Mouse (Mus musculus): ENCODE measurements around the gene Gli3. TPM values are rescaled to one million over a fixed set of nuclear protein-coding genes. Genes with fewer than 3 reads are reported as not detected.

Gene Gli3
- polyA plus RNA-seq, 1 experiment from 2014 or later = 25.5 TPM

DNA sequence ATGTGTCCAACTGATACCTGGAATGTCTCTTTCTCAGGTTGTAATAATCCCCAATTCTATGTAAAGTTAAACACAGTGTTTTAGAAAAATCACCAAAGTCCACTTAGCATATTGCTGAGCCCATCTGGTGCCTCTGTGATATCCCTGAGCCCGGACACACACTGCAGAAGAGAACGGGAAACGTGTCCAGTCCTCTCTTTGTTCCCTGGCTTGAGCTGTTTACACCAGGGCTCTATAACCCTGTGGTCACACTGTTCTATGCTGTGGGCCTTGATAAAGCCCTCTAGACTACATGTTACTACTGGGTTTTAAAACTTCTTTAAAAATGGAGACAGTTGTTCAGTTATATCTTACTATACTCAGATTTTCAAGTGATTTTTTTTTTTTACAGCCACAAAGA, 154.4 kb downstream of the Gli3 start:
- Histone ChIP-seq H3K27ac (ENCODE audit: low read depth) (no peak overlapping the region), H3K36me3 (ENCODE audit: control insufficient read depth, insufficient read depth, low read length) (peaks cover 4% of the 10 kb centered on the region; the same call in 1 of the 2 replicates), H3K4me2 (ENCODE audit: low read length) (no peak overlapping the region), H3K9me3 (ENCODE audit: control insufficient read depth, low read length) (no peaks in the 10 kb centered on the region), H3K4me3 (ENCODE audit: low read depth, low read length) (no peak overlapping the region), H3K9ac (ENCODE audit: low read length) (no peak overlapping the region), H3K4me1 (replicated peaks; ENCODE audit: control insufficient read depth, insufficient read depth, low read length) (0 out of 2 replicates have a peak, but pooled peaks cover 3% of the 10 kb centered on the region), H3K27me3 (replicated peaks; ENCODE audit: control insufficient read depth, insufficient read depth, low read length) (no peaks in the 10 kb centered on the region)
- no peak for DNase-seq (ENCODE audit: low spot score)
- 54% methylated on average over 3 of the region's 3 CpGs for WGBS
- ATAC-seq (replicated peaks; ENCODE audit: low FRiP score, low TSS enrichment, low read depth) = no peak

DNA sequence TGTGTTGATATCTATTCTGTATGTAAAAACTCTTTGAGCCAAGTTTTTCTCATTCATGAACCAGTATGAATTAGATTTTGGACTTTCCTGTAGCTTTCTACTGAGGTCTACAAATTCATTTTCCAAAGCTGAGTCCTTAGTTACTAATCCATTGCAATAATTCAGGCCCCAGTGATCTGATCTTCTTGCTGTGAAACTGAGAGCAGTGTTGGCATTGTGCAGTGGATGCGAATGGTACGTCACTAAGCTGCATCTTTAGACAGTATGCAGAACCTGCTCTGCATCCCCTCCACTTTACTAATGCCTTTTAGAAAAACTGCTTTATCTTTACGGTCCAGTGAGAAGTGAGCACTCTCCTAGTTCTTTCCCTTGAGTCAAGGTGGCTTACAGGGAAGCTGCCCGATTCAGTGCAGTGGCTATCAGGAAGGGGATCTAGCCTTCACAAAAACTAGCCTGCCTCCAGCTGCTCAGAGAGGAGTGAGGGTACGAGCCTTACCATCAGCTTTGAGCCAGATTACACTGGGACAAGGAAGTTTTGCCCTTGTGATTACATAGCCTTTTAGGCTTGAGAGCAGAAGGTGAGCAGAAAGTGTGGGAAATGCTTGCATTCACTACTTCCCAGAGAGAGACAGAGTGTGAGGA, 155.1 kb downstream of the Gli3 start:
- DNase-seq (ENCODE audit: low spot score) = no peak
- no peak for ATAC-seq (replicated peaks; ENCODE audit: low FRiP score, low TSS enrichment, low read depth)
- Histone ChIP-seq H3K9ac (ENCODE audit: low read length) (no peak overlapping the region), H3K9me3 (ENCODE audit: control insufficient read depth, low read length) (no peaks in the 10 kb centered on the region), H3K36me3 (ENCODE audit: control insufficient read depth, insufficient read depth, low read length) (peaks cover 4% of the 10 kb centered on the region; the same call in 1 of the 2 replicates), H3K4me3 (ENCODE audit: low read depth, low read length) (no peak overlapping the region), H3K4me2 (ENCODE audit: low read length) (no peak overlapping the region), H3K4me1 (replicated peaks; ENCODE audit: control insufficient read depth, insufficient read depth, low read length) (0 out of 2 replicates have a peak, but pooled peaks cover 3% of the 10 kb centered on the region), H3K27ac (ENCODE audit: low read depth) (no peak overlapping the region), H3K27me3 (replicated peaks; ENCODE audit: control insufficient read depth, insufficient read depth, low read length) (no peaks in the 10 kb centered on the region)
- WGBS = 61% methylated on average over 5 of the region's 5 CpGs

DNA sequence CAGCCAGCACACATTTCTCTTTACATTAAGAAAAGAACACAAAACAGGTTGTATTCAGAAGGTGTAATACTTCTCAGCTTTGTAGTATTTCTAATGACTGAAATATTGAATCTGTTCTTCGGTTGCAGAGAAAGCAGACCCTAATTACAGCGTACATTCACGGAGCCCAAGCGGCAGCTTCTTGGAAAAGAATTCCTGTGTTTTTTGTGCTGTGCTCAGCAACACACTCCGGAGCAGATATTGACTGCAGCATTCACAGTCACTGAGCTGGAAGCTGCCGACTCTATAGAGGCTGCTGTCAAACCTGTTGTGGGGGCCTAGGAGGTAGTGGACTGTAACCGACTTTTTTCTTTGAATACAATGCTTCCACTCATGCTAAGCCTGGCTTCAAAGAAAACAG, 158.0 kb downstream of the Gli3 start:
- Histone ChIP-seq H3K27ac (ENCODE audit: low read depth) (no peak overlapping the region), H3K27me3 (replicated peaks; ENCODE audit: control insufficient read depth, insufficient read depth, low read length) (no peaks in the 10 kb centered on the region), H3K9ac (ENCODE audit: low read length) (no peak overlapping the region), H3K9me3 (ENCODE audit: control insufficient read depth, low read length) (no peaks in the 10 kb centered on the region), H3K36me3 (ENCODE audit: control insufficient read depth, insufficient read depth, low read length) (peaks cover 4% of the 10 kb centered on the region; the same call in 1 of the 2 replicates), H3K4me3 (ENCODE audit: low read depth, low read length) (no peak overlapping the region), H3K4me2 (ENCODE audit: low read length) (no peak overlapping the region), H3K4me1 (replicated peaks; ENCODE audit: control insufficient read depth, insufficient read depth, low read length) (no peaks in the 10 kb centered on the region)
- WGBS = 79% methylated on average over 7 of the region's 7 CpGs
- DNase-seq (ENCODE audit: low spot score) (no peak), ATAC-seq (replicated peaks; ENCODE audit: low FRiP score, low TSS enrichment, low read depth) (no peak)

DNA sequence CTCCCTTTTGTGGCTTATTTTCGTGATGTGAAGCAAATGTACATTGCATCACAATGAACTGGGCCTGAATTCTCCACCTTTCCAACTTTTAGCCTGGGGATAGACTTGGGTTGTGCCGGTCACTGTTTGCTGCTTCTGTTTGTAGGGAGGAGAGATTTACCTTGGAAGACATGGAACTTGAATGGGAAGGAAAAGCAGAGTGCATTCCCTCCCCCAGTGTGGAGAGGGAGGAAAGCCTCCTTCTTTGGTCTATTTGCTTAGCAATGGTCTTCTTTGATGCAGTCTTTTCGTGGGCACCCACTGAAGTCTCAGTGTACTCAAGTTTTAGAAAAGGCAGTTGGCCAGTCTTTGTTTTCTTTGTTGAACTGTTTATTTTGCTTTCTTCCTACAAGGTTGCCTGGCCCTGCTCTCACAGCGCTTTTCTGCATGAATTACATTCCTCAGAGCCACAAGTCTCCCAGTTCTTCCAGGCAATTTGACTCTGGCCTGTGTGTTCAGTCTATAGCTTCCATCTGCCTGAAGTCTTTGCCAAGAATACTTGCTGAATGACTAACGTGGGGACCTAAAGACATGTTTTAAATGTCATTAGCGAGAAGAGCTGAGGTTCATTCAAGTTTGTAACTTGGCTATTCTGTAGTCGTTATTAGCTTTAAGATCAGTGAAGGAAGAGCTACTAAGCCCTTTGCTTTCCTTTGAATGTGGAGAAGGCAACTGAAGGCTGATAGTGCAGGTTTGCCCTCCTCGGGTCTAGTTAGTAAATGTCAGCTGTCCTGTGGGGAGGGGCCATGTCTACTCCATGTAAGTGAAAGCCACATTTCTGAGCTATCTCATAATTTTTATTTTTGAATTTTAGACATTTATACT, 161.7 kb downstream of the Gli3 start:
- H3K4me3 ChIP-seq (ENCODE audit: low read depth, low read length) = no peak overlapping the region
- no peaks in the 10 kb centered on the region for H3K4me1 ChIP-seq (replicated peaks; ENCODE audit: control insufficient read depth, insufficient read depth, low read length)
- WGBS = 37% methylated on average over 8 of the region's 8 CpGs
- ATAC-seq (replicated peaks; ENCODE audit: low FRiP score, low TSS enrichment, low read depth) = no peak
- no peak overlapping the region for H3K27ac ChIP-seq (ENCODE audit: low read depth)
- no peak overlapping the region for H3K9ac ChIP-seq (ENCODE audit: low read length)
- H3K4me2 ChIP-seq (ENCODE audit: low read length) = no peak overlapping the region
- H3K9me3 ChIP-seq (ENCODE audit: control insufficient read depth, low read length) = no peaks in the 10 kb centered on the region
- no peak for DNase-seq (ENCODE audit: low spot score)
- H3K36me3 ChIP-seq (ENCODE audit: control insufficient read depth, insufficient read depth, low read length) = peaks cover 4% of the 10 kb centered on the region; the same call in 1 of the 2 replicates
- H3K27me3 ChIP-seq (replicated peaks; ENCODE audit: control insufficient read depth, insufficient read depth, low read length) = no peaks in the 10 kb centered on the region

DNA sequence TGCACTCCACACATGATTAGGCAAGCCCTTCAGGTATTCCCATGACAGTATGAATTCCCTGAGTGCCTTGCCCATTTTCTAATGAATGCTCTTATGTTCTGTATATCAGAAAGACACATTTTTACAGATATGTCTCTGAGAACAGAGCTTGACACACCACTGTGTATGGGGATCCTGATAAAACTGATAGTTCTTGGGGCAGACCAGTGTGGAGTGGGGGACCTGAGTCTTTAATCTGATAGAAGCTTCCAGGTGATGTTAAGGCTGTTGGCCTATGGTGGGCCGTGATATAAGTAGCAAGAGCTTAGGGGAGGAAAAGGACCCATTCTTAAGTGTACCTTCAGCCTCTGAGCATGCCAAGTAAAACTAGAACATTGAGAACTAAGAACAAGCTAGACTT, 178.5 kb downstream of the Gli3 start:
- WGBS = 89% methylated on average over 1 of the region's 1 CpGs
- no peaks in the 10 kb centered on the region for H3K4me1 ChIP-seq (replicated peaks; ENCODE audit: control insufficient read depth, insufficient read depth, low read length)
- no peak overlapping the region for H3K9ac ChIP-seq (ENCODE audit: low read length)
- no peak for ATAC-seq (replicated peaks; ENCODE audit: low FRiP score, low TSS enrichment, low read depth)
- peaks cover 19% of the 10 kb centered on the region for H3K36me3 ChIP-seq (ENCODE audit: control insufficient read depth, insufficient read depth, low read length)
- no peak overlapping the region for H3K4me3 ChIP-seq (ENCODE audit: low read depth, low read length)
- DNase-seq (ENCODE audit: low spot score) = no peak
- no peaks in the 10 kb centered on the region for H3K9me3 ChIP-seq (ENCODE audit: control insufficient read depth, low read length)
- H3K27ac ChIP-seq (ENCODE audit: low read depth) = no peak overlapping the region
- H3K27me3 ChIP-seq (replicated peaks; ENCODE audit: control insufficient read depth, insufficient read depth, low read length) = no peaks in the 10 kb centered on the region
- no peak overlapping the region for H3K4me2 ChIP-seq (ENCODE audit: low read length)

DNA sequence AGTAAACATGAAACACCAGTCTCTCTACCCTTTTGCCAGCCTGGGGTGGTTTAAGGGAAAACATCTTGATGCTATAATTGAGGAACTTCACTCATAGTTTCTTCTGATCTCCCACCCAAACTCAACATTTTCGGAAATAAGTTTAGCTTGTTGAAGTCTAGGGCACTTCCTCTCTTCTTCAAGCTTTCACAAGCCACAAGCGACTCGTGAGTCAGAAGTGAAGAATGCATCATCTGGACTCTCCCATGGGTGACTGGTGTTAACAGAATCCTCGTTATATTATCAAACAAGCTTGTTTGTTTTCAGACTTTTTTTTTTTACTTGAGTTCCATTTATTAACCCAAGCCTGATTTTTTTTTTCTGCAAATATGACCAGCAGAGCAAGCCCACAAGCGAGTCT, 197.5 kb downstream of the Gli3 start:
- no peak overlapping the region for H3K4me3 ChIP-seq (ENCODE audit: low read depth, low read length)
- H3K9ac ChIP-seq (ENCODE audit: low read length) = no peak overlapping the region
- H3K27ac ChIP-seq (ENCODE audit: low read depth) = no peak overlapping the region
- WGBS = 79% methylated on average over 5 of the region's 5 CpGs
- H3K27me3 ChIP-seq (replicated peaks; ENCODE audit: control insufficient read depth, insufficient read depth, low read length) = no peaks in the 10 kb centered on the region
- no peak for ATAC-seq (replicated peaks; ENCODE audit: low FRiP score, low TSS enrichment, low read depth)
- H3K4me2 ChIP-seq (ENCODE audit: low read length) = no peak overlapping the region
- DNase-seq (ENCODE audit: low spot score) = no peak
- H3K9me3 ChIP-seq (ENCODE audit: control insufficient read depth, low read length) = no peaks in the 10 kb centered on the region
- H3K36me3 ChIP-seq (ENCODE audit: control insufficient read depth, insufficient read depth, low read length) = peaks cover 51% of the 10 kb centered on the region
- H3K4me1 ChIP-seq (replicated peaks; ENCODE audit: control insufficient read depth, insufficient read depth, low read length) = no peaks in the 10 kb centered on the region

DNA sequence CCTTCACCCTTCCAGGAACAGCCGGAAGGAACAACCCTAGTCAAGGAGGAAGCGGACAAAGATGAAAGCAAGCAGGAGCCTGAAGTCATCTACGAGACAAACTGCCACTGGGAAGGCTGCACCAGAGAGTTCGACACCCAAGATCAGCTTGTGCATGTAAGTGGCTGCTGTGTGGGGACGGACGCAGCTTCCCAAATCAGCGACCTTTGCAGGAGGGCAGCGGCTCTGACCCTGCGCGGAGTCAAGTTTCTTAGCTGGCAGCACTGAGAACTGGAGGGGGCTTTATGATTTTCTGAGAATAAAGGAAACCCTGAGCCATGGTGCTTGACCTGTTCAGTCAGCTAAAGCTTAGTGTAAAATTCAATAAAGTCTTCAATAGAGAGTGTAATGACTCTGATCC, 199.3 kb downstream of the Gli3 start:
- ATAC-seq (replicated peaks; ENCODE audit: low FRiP score, low TSS enrichment, low read depth) (no peak), DNase-seq (ENCODE audit: low spot score) (no peak)
- Histone ChIP-seq H3K36me3 (ENCODE audit: control insufficient read depth, insufficient read depth, low read length) (peaks cover 55% of the 10 kb centered on the region), H3K27me3 (replicated peaks; ENCODE audit: control insufficient read depth, insufficient read depth, low read length) (no peaks in the 10 kb centered on the region), H3K4me3 (ENCODE audit: low read depth, low read length) (no peak overlapping the region), H3K4me2 (ENCODE audit: low read length) (no peak overlapping the region), H3K4me1 (replicated peaks; ENCODE audit: control insufficient read depth, insufficient read depth, low read length) (no peaks in the 10 kb centered on the region), H3K9ac (ENCODE audit: low read length) (no peak overlapping the region), H3K27ac (ENCODE audit: low read depth) (no peak overlapping the region), H3K9me3 (ENCODE audit: control insufficient read depth, low read length) (no peaks in the 10 kb centered on the region)
- 74% methylated on average over 10 of the region's 10 CpGs for WGBS

DNA sequence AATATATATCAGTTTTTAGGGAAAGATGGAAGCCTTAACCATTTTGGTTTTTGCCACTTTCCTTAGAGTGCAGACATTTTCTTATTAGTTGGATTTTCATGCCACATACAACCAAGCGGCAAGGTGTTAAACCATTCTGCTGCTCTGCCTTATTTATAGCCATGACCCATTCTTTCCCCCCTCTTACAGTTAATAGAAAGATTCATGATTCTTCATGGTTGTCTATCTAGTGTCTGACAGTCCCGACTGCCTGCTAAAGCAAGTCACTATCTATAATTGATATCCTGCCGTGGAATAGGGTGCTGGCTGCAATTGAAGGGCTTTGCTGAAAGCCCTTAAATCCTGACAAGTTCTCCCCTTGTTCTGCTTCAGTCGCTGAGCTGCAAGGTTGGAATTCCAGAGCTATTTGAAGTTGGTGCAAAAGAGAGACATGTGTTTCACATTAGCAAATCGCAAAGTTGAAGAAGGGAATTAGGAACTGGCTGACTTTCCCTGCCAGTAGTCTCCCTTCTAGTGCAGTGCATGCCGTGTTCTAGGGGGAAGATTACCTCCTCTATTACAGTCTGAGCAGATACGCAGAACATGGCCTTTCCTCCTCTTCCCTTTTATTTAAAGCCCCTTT, 201.7 kb downstream of the Gli3 start:
- peaks cover 53% of the 10 kb centered on the region for H3K36me3 ChIP-seq (ENCODE audit: control insufficient read depth, insufficient read depth, low read length)
- H3K4me3 ChIP-seq (ENCODE audit: low read depth, low read length) = no peak overlapping the region
- no peaks in the 10 kb centered on the region for H3K9me3 ChIP-seq (ENCODE audit: control insufficient read depth, low read length)
- DNase-seq (ENCODE audit: low spot score) (no peak), ATAC-seq (replicated peaks; ENCODE audit: low FRiP score, low TSS enrichment, low read depth) (no peak)
- H3K27ac ChIP-seq (ENCODE audit: low read depth) = no peak overlapping the region
- H3K27me3 ChIP-seq (replicated peaks; ENCODE audit: control insufficient read depth, insufficient read depth, low read length) = no peaks in the 10 kb centered on the region
- no peak overlapping the region for H3K4me2 ChIP-seq (ENCODE audit: low read length)
- H3K4me1 ChIP-seq (replicated peaks; ENCODE audit: control insufficient read depth, insufficient read depth, low read length) = no peaks in the 10 kb centered on the region
- no peak overlapping the region for H3K9ac ChIP-seq (ENCODE audit: low read length)
- 43% methylated on average over 7 of the region's 7 CpGs for WGBS

All from intestine, embryonic 14.5 days (tissue).